Mouse (Mus musculus) forebrain, embryonic 14.5 days (tissue): Measurements from ENCODE around the gene Trim12a. TPM values are rescaled to one million over a fixed set of nuclear protein-coding genes. Genes with fewer than 3 reads are reported as not detected.
"Not testable (repeated sequence)": the region's sequence is repeated elsewhere in the genome, so short reads cannot be mapped to it uniquely, and the experiment has no call there.

Experiments
- ATAC-seq: fragments of 200-750 bp; cut with Nextera tagmentation; 2 replicates; pipeline ENCODE4 v1.8.0; 2017; ENCODE audit warnings: mild to moderate bottlenecking, moderate library complexity
- DNase-seq: peaks from one replicate; pipeline ENCODE4 v3.0.0-alpha.2; 2015; ENCODE audit warnings: low spot score
- H3K27ac ChIP-seq: fragments of 300-500 bp; sonication (generic); 2 replicates; pipeline ENCODE4 v1.5.1; 2014; ENCODE audit warnings: low read depth, mild to moderate bottlenecking, control low read depth, low read length, moderate library complexity
- H3K27me3 ChIP-seq: fragments of 300-500 bp; sonication (generic); replicated peaks from 2 replicates; pipeline ENCODE4 v1.6.1; 2014; ENCODE audit warnings: low read length, control low read depth, mixed read lengths; ENCODE audit not compliant: control insufficient read depth, insufficient read depth
- H3K36me3 ChIP-seq: fragments of 300-500 bp; sonication (generic); 2 replicates; pipeline ENCODE4 v1.6.1; 2014; ENCODE audit warnings: low read length, control low read depth; ENCODE audit not compliant: control insufficient read depth, insufficient read depth
- H3K4me1 ChIP-seq: fragments of 300-500 bp; sonication (generic); 2 replicates; pipeline ENCODE4 v1.6.1; 2014; ENCODE audit warnings: antibody characterized with exemption, low read length, control low read depth; ENCODE audit not compliant: control insufficient read depth, insufficient read depth
- H3K4me2 ChIP-seq: fragments of 300-500 bp; sonication (generic); 2 replicates; pipeline ENCODE4 v1.6.1; 2014; ENCODE audit warnings: mild to moderate bottlenecking, control low read depth, low read length
- H3K4me3 ChIP-seq: fragments of 300-500 bp; sonication (generic); 2 replicates; pipeline ENCODE4 v1.5.1; 2014; ENCODE audit warnings: low read depth, low read length, control low read depth
- H3K9ac ChIP-seq: fragments of 300-500 bp; sonication (generic); 2 replicates; pipeline ENCODE4 v1.6.1; 2014; ENCODE audit warnings: mild to moderate bottlenecking, low read length, control low read depth, moderate library complexity
- H3K9me3 ChIP-seq: fragments of 300-500 bp; sonication (generic); replicated peaks from 2 replicates; pipeline ENCODE4 v1.6.1; 2016; ENCODE audit warnings: low read length, control low read depth, mixed read lengths; ENCODE audit not compliant: control insufficient read depth
- WGBS: fragments of 180-500 bp; shearing (Covaris S2); extraction: QIAGEN DNeasy Blood & Tissue Kit; methylation state at CpG from one replicate; pipeline ENCODE4 v1.1.7; 2014; 5-methylcytosine and 5-hydroxymethylcytosine counted together
- polyA plus RNA-seq: library from polyadenylated mRNA; unstranded; fragments of >200 nt; fragmentation: Nextera tagmentation; extraction: Ambion mirVana; gene quantifications from 2 replicates; pipeline ENCODE4 v1.2.1, GENCODE M21; 2014

Trim12a gene
- polyA plus RNA-seq, 1 experiment from 2014 or later = 1.4 TPM

- H3K9ac ChIP-seq = no peak overlapping the region
- H3K4me3 ChIP-seq = no peak overlapping the region
- H3K27me3 ChIP-seq = no peaks in the 10 kb centered on the region
- H3K4me1 ChIP-seq = no peaks in the 10 kb centered on the region
- H3K27ac ChIP-seq = no peak overlapping the region
- H3K36me3 ChIP-seq = no peaks in the 10 kb centered on the region
- ATAC-seq (no peak), DNase-seq (no peak)
- WGBS = 15% methylated on average over 15 of the region's 15 CpGs
- peak overlapping the region; percentile 6; the same call in 1 of the 2 replicates for H3K4me2 ChIP-seq
- H3K9me3 ChIP-seq = no peaks in the 10 kb centered on the region
These were observed 391 bp downstream of the Trim12a start for GRCm38 (mm10) chr7:104314796-104315353.

- Histone ChIP-seq H3K4me1 (no peaks in the 10 kb centered on the region), H3K4me3 (no peak overlapping the region), H3K36me3 (no peaks in the 10 kb centered on the region), H3K9me3 (no peaks in the 10 kb centered on the region), H3K27me3 (no peaks in the 10 kb centered on the region), H3K27ac (no peak overlapping the region), H3K9ac (no peak overlapping the region), H3K4me2 (no peak overlapping the region)
- DNase-seq (no peak), ATAC-seq (no peak)
- WGBS = 90% methylated on average over 5 of the region's 5 CpGs
These were observed 23.4 kb downstream of the Trim12a start for GRCm38 (mm10) chr7:104291638-104292400.

GRCm38 (mm10) chr7:104290641-104291040 is 24.6 kb downstream of the Trim12a start:
- no peak for DNase-seq
- no peaks in the 10 kb centered on the region for H3K4me1 ChIP-seq
- WGBS = 87% methylated on average over 1 of the region's 1 CpGs
- no peak overlapping the region for H3K4me2 ChIP-seq
- no peak overlapping the region for H3K9ac ChIP-seq
- no peak overlapping the region for H3K4me3 ChIP-seq
- H3K27ac ChIP-seq = no peak overlapping the region
- no peaks in the 10 kb centered on the region for H3K27me3 ChIP-seq
- H3K36me3 ChIP-seq = no peaks in the 10 kb centered on the region
- ATAC-seq = no peak
- H3K9me3 ChIP-seq = no peaks in the 10 kb centered on the region

GRCm38 (mm10) chr7:104287576-104288443 is 27.5 kb downstream of the Trim12a start, which contains the start of gene Trim5:
Trim5 (minus strand) TSS chr7:104288094.
- H3K9ac ChIP-seq, H3K4me3 ChIP-seq, H3K27me3 ChIP-seq, H3K36me3 ChIP-seq, H3K4me2 ChIP-seq, H3K4me1 ChIP-seq, H3K27ac ChIP-seq, ATAC-seq, DNase-seq, H3K9me3 ChIP-seq: not testable (repeated sequence)
- WGBS = 49% methylated on average over 14 of the region's 14 CpGs

GRCm38 (mm10) chr7:104279361-104279760 is 35.9 kb downstream of the Trim12a start:
- not testable (repeated sequence) for H3K4me2 ChIP-seq, H3K36me3 ChIP-seq, H3K27me3 ChIP-seq, H3K4me3 ChIP-seq, H3K27ac ChIP-seq, H3K9me3 ChIP-seq, H3K9ac ChIP-seq, DNase-seq, ATAC-seq, H3K4me1 ChIP-seq
- WGBS = 86% methylated on average over 3 of the region's 3 CpGs

GRCm38 (mm10) chr7:104265335-104265734 is 49.9 kb downstream of the Trim12a start:
- H3K9ac ChIP-seq, H3K4me2 ChIP-seq, ATAC-seq, H3K9me3 ChIP-seq, DNase-seq, H3K27me3 ChIP-seq, H3K4me1 ChIP-seq, H3K4me3 ChIP-seq, H3K27ac ChIP-seq, H3K36me3 ChIP-seq: not testable (repeated sequence)
- 83% methylated on average over 3 of the region's 5 CpGs for WGBS

GRCm38 (mm10) chr7:104260380-104260779 is 54.9 kb downstream of the Trim12a start:
- H3K4me1 ChIP-seq, H3K27me3 ChIP-seq, H3K9me3 ChIP-seq, H3K4me2 ChIP-seq, H3K4me3 ChIP-seq, ATAC-seq, H3K9ac ChIP-seq, H3K27ac ChIP-seq, H3K36me3 ChIP-seq, DNase-seq: not testable (repeated sequence)
- 84% methylated on average over 4 of the region's 4 CpGs for WGBS
